Mouse (Mus musculus) central nervous system, embryonic 14 days (tissue): Measurements from ENCODE around the gene Ttk. TPM values are rescaled to one million over a fixed set of nuclear protein-coding genes. Genes with fewer than 3 reads are reported as not detected.

Experiments used
- polyA plus RNA-seq: library from polyadenylated mRNA; depleted of rRNA; stranded (reverse); fragments of >200 nt; gene quantifications from 2 replicates; pipeline ENCODE4 v1.2.3, GENCODE M21; 2012; rRNA removed

Ttk gene
- polyA plus RNA-seq, result 10.7 and 13.6 TPM in 2 replicates

DNA sequence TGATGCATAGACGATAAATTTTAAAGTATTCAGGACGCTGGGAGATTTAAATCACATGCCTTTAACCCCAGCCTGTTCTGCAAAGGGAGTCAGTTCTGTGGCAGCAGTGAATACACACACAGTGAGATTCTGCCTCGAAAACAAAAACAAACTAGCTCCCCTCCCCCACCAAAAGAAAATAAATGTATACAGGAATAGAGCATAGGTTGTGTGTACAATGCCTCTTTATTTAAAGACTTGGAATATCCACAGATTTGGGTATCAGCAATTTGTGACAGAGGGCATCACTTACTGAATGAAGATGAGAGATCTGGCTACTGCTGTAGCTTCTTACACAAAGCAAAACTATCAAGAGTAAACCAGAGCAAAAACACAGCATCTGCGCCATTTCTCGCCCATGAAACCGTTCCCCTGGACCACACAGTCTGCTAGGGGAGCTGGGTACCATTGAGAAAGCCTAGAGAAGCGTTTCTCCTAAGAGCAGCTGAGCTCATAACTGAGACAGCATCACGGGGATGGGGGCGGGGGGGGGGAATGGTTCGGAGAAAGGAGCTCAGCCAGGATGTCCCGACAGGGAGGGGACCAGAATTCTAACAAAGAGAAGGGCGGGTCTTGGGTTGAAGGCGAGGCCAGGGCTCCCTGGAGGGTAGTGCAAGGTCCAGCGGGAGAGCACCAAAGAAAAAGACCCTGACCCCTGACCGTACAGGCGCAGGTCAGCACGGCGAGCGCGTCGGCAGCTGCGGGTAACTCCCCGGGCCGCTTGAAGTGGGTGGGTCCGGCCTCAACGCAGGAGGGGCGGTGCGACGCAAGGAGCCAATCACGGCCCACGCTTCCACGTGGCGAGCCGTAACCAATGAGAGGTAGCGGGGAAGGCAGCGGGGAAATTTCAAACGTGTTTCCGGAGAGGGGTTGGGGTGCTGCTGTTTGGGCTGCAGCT, at the start of gene Ttk:
TSS of gene Ttk (plus strand) at position 879 of the 937 bp plus-strand sequence.

DNA sequence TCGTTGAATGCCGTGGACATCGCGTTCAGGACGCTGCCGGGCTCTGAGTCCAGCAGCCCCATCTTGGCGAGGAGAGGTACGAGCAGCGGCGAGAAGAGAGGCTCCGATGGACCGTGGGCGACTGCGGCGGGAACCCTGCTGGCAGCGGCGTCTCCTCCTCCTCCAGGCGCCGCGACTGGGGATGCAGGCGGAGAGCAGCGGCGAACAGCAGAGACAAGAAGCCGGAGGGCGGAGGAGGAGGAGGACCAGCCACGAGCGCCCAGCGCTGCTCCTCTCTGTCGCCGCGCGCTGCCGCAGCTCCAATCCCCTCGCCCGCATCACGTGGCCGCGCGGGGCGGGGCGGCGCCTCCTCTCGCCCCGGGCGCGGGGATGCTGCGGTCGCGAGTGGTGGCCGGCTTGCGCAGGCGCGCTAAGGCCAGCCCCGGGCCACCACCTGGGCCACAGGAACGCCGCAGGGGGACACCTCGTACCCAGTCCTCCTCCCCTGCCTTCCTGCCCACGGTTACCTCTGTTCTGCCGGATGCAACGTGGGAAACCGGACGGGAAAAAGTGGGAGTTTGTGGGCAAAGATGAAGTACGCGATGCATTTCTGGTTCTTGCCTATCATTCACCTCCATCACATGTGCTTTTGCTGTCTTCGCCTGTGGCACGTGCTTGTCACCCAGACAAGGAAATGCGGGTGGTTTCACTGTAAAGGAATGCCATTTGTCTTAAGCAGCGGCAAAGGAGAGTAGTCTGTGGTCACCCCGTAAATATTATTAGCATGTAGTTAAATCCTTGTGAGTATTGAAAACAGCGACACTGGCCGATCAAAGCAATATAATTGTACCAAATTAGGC, 28.3 kb upstream of the Ttk start, which contains the start of gene Elovl4:
TSS of gene Elovl4 (minus strand) at position 301 of the 839 bp plus-strand sequence.

Other genes starting within 250 kb of the Ttk start
- gene Elovl4, start 28.4 kb upstream of the Ttk start, polyA plus RNA-seq, result 27.7 and 29.7 TPM in 2 replicates
- gene Bckdhb, start 90.5 kb downstream of the Ttk start, polyA plus RNA-seq, result 28.6 and 30.4 TPM in 2 replicates